Mouse (Mus musculus): ENCODE measurements around the gene Lin7a. TPM values are rescaled to one million over a fixed set of nuclear protein-coding genes. Genes with fewer than 3 reads are reported as not detected.
"Not testable (repeated sequence)": the region's sequence is repeated elsewhere in the genome, so short reads cannot be mapped to it uniquely, and the experiment has no call there.

The Lin7a gene
- total RNA-seq, 2 experiments from 2014 or later, result not detected

- ATAC-seq (replicated peaks; ENCODE audit: poor library complexity, severe bottlenecking), result no peak
Observed at GRCm38 (mm10) chr10:107235496-107235895, 36.0 kb upstream of the Lin7a start.

- ATAC-seq (replicated peaks; ENCODE audit: poor library complexity, severe bottlenecking), result no peak
Observed at GRCm38 (mm10) chr10:107236211-107236610, 35.3 kb upstream of the Lin7a start.

- ATAC-seq (replicated peaks; ENCODE audit: poor library complexity, severe bottlenecking), result no peak
Observed at GRCm38 (mm10) chr10:107237076-107237475, 34.4 kb upstream of the Lin7a start.

- ATAC-seq (replicated peaks; ENCODE audit: poor library complexity, severe bottlenecking), result no peak
Observed at GRCm38 (mm10) chr10:107237736-107238135, 33.8 kb upstream of the Lin7a start.

GRCm38 (mm10) chr10:107238151-107238860, 33.2 kb upstream of the Lin7a start:
- ATAC-seq (replicated peaks; ENCODE audit: poor library complexity, severe bottlenecking), result no peak

- no peak for ATAC-seq (replicated peaks; ENCODE audit: poor library complexity, severe bottlenecking)
Observed at GRCm38 (mm10) chr10:107238861-107239435, 32.5 kb upstream of the Lin7a start.

- no peak for ATAC-seq (replicated peaks; ENCODE audit: poor library complexity, severe bottlenecking)
Observed at GRCm38 (mm10) chr10:107239651-107240330, 31.7 kb upstream of the Lin7a start.

GRCm38 (mm10) chr10:107240446-107240845, 31.0 kb upstream of the Lin7a start:
- no peak for ATAC-seq (replicated peaks; ENCODE audit: poor library complexity, severe bottlenecking)

- no peak for ATAC-seq (replicated peaks; ENCODE audit: poor library complexity, severe bottlenecking)
Observed at GRCm38 (mm10) chr10:107240986-107241385, 30.5 kb upstream of the Lin7a start.

- no peak for ATAC-seq (replicated peaks; ENCODE audit: poor library complexity, severe bottlenecking)
Observed at GRCm38 (mm10) chr10:107241406-107241805, 30.1 kb upstream of the Lin7a start.

- ATAC-seq (replicated peaks; ENCODE audit: poor library complexity, severe bottlenecking), result not testable (repeated sequence)
Observed at GRCm38 (mm10) chr10:107241999-107242398, 29.5 kb upstream of the Lin7a start.

GRCm38 (mm10) chr10:107242696-107243400, 28.6 kb upstream of the Lin7a start:
- ATAC-seq (replicated peaks; ENCODE audit: poor library complexity, severe bottlenecking), result no peak

- ATAC-seq (replicated peaks; ENCODE audit: poor library complexity, severe bottlenecking), result no peak
Observed at GRCm38 (mm10) chr10:107244211-107244610, 27.3 kb upstream of the Lin7a start.

GRCm38 (mm10) chr10:107244691-107245530, 26.6 kb upstream of the Lin7a start:
- ATAC-seq (replicated peaks; ENCODE audit: poor library complexity, severe bottlenecking), result no peak

- no peak for ATAC-seq (replicated peaks; ENCODE audit: poor library complexity, severe bottlenecking)
Observed at GRCm38 (mm10) chr10:107245531-107245840, 26.0 kb upstream of the Lin7a start.

- ATAC-seq (replicated peaks; ENCODE audit: poor library complexity, severe bottlenecking), result no peak
Observed at GRCm38 (mm10) chr10:107245961-107246460, 25.5 kb upstream of the Lin7a start.

- no peak for ATAC-seq (replicated peaks; ENCODE audit: poor library complexity, severe bottlenecking)
Observed at GRCm38 (mm10) chr10:107247001-107247670, 24.4 kb upstream of the Lin7a start.

- no peak for ATAC-seq (replicated peaks; ENCODE audit: poor library complexity, severe bottlenecking)
Observed at GRCm38 (mm10) chr10:107248481-107248880, 23.0 kb upstream of the Lin7a start.

- no peak for ATAC-seq (replicated peaks; ENCODE audit: poor library complexity, severe bottlenecking)
Observed at GRCm38 (mm10) chr10:107249056-107249455, 22.4 kb upstream of the Lin7a start.

Data from granulocyte monocyte progenitor cell, adult 5-6 weeks (primary cell).